Mouse (Mus musculus) hindbrain, postnatal 0 days (tissue): ENCODE measurements around the gene Phactr3. TPM values are rescaled to one million over a fixed set of nuclear protein-coding genes. Genes with fewer than 3 reads are reported as not detected.
A peak's percentile ranks its signal among the peaks of the same experiment; 100 is the strongest.

ENCODE experiments used
- ATAC-seq: fragments of 200-750 bp; cut with Nextera tagmentation; 2 replicates; pipeline ENCODE4 v1.8.0; 2017; ENCODE audit warnings: mild to moderate bottlenecking, moderate TSS enrichment, moderate library complexity
- DNase-seq: peaks from one replicate; pipeline ENCODE4 v3.0.0-alpha.2; 2015; ENCODE audit warnings: low spot score
- H3K27ac ChIP-seq: fragments of 300-500 bp; sonication (generic); 2 replicates; pipeline ENCODE4 v1.5.1; 2014; ENCODE audit warnings: mild to moderate bottlenecking
- H3K27me3 ChIP-seq: fragments of 300-500 bp; sonication (generic); 2 replicates; pipeline ENCODE4 v1.6.1; 2014; ENCODE audit warnings: low read length, mixed read lengths; ENCODE audit not compliant: insufficient read depth
- H3K36me3 ChIP-seq: fragments of 300-500 bp; sonication (generic); 2 replicates; pipeline ENCODE4 v1.6.1; 2014; ENCODE audit warnings: low read length, mixed read lengths; ENCODE audit not compliant: insufficient read depth
- H3K4me1 ChIP-seq: fragments of 300-500 bp; sonication (generic); 2 replicates; pipeline ENCODE4 v1.6.1; 2014; ENCODE audit warnings: antibody characterized with exemption, low read length, mixed read lengths; ENCODE audit not compliant: insufficient read depth
- H3K4me2 ChIP-seq: fragments of 300-500 bp; sonication (generic); 2 replicates; pipeline ENCODE4 v1.6.1; 2014; ENCODE audit warnings: low read depth, mild to moderate bottlenecking, low read length, moderate library complexity, mixed read lengths
- H3K4me3 ChIP-seq: fragments of 300-500 bp; sonication (generic); 2 replicates; pipeline ENCODE4 v1.5.1; 2014; ENCODE audit warnings: low read length
- H3K9ac ChIP-seq: fragments of 300-500 bp; sonication (generic); replicated peaks from 2 replicates; pipeline ENCODE4 v1.6.1; 2014; ENCODE audit warnings: mild to moderate bottlenecking, low read length, moderate library complexity, mixed read lengths
- H3K9me3 ChIP-seq: fragments of 300-500 bp; sonication (generic); 2 replicates; pipeline ENCODE4 v1.6.1; 2016; ENCODE audit warnings: low read length, mixed read lengths
- CTCF ChIP-seq: IDR thresholded peaks from 2 replicates; pipeline ENCODE4 v1.5.1; 2016; ENCODE audit warnings: antibody characterized with exemption, control low read depth, low read depth
- WGBS: fragments of 180-500 bp; shearing (Covaris S2); extraction: QIAGEN DNeasy Blood & Tissue Kit; methylation state at CpG from one replicate; pipeline ENCODE4 v1.1.7; 2014; 5-methylcytosine and 5-hydroxymethylcytosine counted together
- polyA plus RNA-seq: library from polyadenylated mRNA; unstranded; fragments of >200 nt; fragmentation: Nextera tagmentation; extraction: Ambion mirVana; gene quantifications from 2 replicates; pipeline ENCODE4 v1.2.1, GENCODE M21; 2015
- total RNA-seq: library from RNA; depleted of rRNA; stranded (reverse); fragments of >200 nt; gene quantifications from 2 replicates; pipeline ENCODE4 v1.2.3, GENCODE M21; 2014

Phactr3 gene
- total and polyA plus RNA-seq, 2 experiments from 2014 or later: 66.2 to 92.7 TPM

- Histone ChIP-seq H3K27me3 (no peaks in the 10 kb centered on the region), H3K4me1 (no peaks in the 10 kb centered on the region), H3K36me3 (no peaks in the 10 kb centered on the region), H3K4me3 (no peak overlapping the region), H3K4me2 (no peak overlapping the region), H3K9me3 (no peaks in the 10 kb centered on the region), H3K27ac (no peak overlapping the region), H3K9ac (no peak overlapping the region)
- 75% methylated on average over 8 of the region's 8 CpGs for WGBS
- ATAC-seq: no peak
- TF ChIP-seq CTCF: no peak
- DNase-seq: no peak
Measured at GRCm38 (mm10) chr2:178125427-178125826, 6.7 kb downstream of the Phactr3 start.

- Histone ChIP-seq H3K4me2 (no peak overlapping the region), H3K9me3 (no peaks in the 10 kb centered on the region), H3K36me3 (no peaks in the 10 kb centered on the region), H3K27ac (no peak overlapping the region), H3K4me3 (no peak overlapping the region), H3K4me1 (no peaks in the 10 kb centered on the region), H3K9ac (no peak overlapping the region), H3K27me3 (no peaks in the 10 kb centered on the region)
- ATAC-seq: no peak
- 93% methylated on average over 7 of the region's 7 CpGs for WGBS
- no peak for TF ChIP-seq CTCF
- no peak for DNase-seq
Measured at GRCm38 (mm10) chr2:178126041-178126820, 7.5 kb downstream of the Phactr3 start.

- 74% methylated on average over 5 of the region's 5 CpGs for WGBS
- no peak; the same call in 1 of the 2 replicates for TF ChIP-seq CTCF
- H3K9ac ChIP-seq: no peak overlapping the region
- no peaks in the 10 kb centered on the region for H3K9me3 ChIP-seq
- no peaks in the 10 kb centered on the region for H3K27me3 ChIP-seq
- H3K4me1 ChIP-seq: no peaks in the 10 kb centered on the region
- ATAC-seq: peak; percentile 28; the same call in 1 of the 2 replicates
- no peak overlapping the region for H3K4me3 ChIP-seq
- no peak for DNase-seq
- H3K36me3 ChIP-seq: no peaks in the 10 kb centered on the region
- no peak overlapping the region for H3K4me2 ChIP-seq
- no peak overlapping the region for H3K27ac ChIP-seq
Measured at GRCm38 (mm10) chr2:178128594-178128993, 9.8 kb downstream of the Phactr3 start.

DNA sequence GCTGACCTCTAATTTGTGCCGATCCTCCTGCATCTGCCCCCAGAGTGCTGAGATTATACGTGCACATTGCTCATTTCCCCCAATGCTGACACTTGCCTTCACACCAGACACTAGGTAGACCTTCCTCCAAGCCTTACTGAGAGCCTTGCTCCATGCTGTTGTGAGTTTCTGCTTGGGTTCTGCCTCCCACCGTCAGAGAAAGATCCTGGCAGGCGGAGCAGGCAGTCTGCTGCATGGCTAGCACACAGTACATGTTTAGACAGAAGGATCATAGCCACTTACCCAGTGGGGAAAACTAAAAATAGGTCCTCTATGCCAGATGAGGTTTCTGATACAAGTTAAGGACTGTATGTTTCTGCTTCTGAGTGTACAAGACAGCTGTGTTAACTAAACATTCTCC is 10.4 kb downstream of the Phactr3 start:
- ATAC-seq: no peak
- no peaks in the 10 kb centered on the region for H3K4me1 ChIP-seq
- WGBS: 57% methylated on average over 4 of the region's 4 CpGs
- H3K9me3 ChIP-seq: no peaks in the 10 kb centered on the region
- no peaks in the 10 kb centered on the region for H3K27me3 ChIP-seq
- no peak overlapping the region for H3K4me3 ChIP-seq
- H3K27ac ChIP-seq: no peak overlapping the region
- H3K36me3 ChIP-seq: no peaks in the 10 kb centered on the region
- H3K9ac ChIP-seq: no peak overlapping the region
- no peak for TF ChIP-seq CTCF
- no peak for DNase-seq
- no peak overlapping the region for H3K4me2 ChIP-seq

DNA sequence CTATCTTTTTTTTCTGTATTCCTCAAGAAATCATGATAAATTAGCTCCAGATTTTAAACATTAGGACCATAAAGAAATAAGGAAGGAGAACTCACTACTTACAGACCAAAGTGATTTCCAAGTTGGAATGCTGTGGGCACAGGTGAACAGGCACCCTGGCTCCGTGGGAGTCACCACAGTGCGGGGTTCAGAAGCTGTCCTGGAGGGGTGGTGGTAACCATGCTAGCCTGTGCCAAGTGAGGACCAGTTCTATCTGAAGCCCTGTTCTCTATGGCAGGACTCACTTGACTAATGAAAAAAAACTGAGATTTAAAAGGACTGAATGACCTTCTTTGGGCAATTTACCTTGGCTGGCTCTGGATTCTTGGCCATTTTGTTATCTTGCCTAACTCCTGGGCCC is 10.9 kb downstream of the Phactr3 start:
- Histone ChIP-seq H3K9me3 (no peaks in the 10 kb centered on the region), H3K4me3 (no peak overlapping the region), H3K4me1 (no peaks in the 10 kb centered on the region), H3K27ac (no peak overlapping the region), H3K36me3 (no peaks in the 10 kb centered on the region), H3K9ac (no peak overlapping the region), H3K4me2 (no peak overlapping the region), H3K27me3 (no peaks in the 10 kb centered on the region)
- TF ChIP-seq CTCF: no peak
- DNase-seq (no peak), ATAC-seq (no peak)
- WGBS: 89% methylated on average over 2 of the region's 2 CpGs

DNA sequence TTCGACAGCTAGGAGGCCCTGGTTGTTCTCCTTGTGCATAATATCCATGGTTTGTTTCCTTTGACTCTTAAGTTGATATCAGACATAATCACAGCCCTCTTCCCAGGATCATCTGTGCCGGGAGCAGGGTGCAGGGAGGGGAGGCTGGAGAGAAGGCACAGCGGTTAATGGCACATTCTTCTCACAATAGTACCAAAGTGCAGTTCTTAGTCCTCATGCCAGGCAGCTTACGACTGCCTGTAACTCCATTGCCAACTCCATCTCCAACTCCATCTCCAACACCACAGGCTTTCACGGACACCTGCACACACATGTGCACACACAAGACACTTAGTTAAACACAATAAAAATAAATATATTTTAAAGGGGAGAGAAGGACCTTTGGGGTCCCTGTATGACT is 11.8 kb downstream of the Phactr3 start:
- WGBS: 79% methylated on average over 5 of the region's 5 CpGs
- DNase-seq: no peak
- no peak for ATAC-seq

GRCm38 (mm10) chr2:178131011-178131410 is 12.2 kb downstream of the Phactr3 start:
- WGBS: 68% methylated on average over 5 of the region's 5 CpGs
- Histone ChIP-seq H3K9ac (no peak overlapping the region), H3K9me3 (no peaks in the 10 kb centered on the region), H3K4me2 (no peak overlapping the region), H3K36me3 (no peaks in the 10 kb centered on the region), H3K27ac (no peak overlapping the region), H3K4me1 (no peaks in the 10 kb centered on the region), H3K4me3 (no peak overlapping the region), H3K27me3 (no peaks in the 10 kb centered on the region)
- ATAC-seq (no peak), DNase-seq (no peak)
- no peak for TF ChIP-seq CTCF

More for the DNA sequence above, 11.8 kb downstream of the Phactr3 start:
- no peaks in the 10 kb centered on the region for H3K27me3 ChIP-seq
- H3K4me2 ChIP-seq: no peak overlapping the region
- TF ChIP-seq CTCF: no peak
- no peaks in the 10 kb centered on the region for H3K36me3 ChIP-seq
- no peaks in the 10 kb centered on the region for H3K9me3 ChIP-seq
- H3K27ac ChIP-seq: no peak overlapping the region
- no peaks in the 10 kb centered on the region for H3K4me1 ChIP-seq
- no peak overlapping the region for H3K4me3 ChIP-seq
- no peak overlapping the region for H3K9ac ChIP-seq
